26 mouse cellular contexts compared by ENCODE assay signal in genomic region chr9:113421121-113421520, GRCm38 (mm10).
DNase-seq lines count a peak whose midpoint lies in the region; ATAC-seq and TF ChIP-seq lines count a peak whose summit lies in the region.
"Had no signal": no experiment of that assay in that cellular context is flagged by ENCODE, and none has a peak within 500 bp of the region (broad histone marks: within the 10 kb centered on the region; RNA-seq: fewer than 3 reads in every experiment).

No protein-coding gene starts in this region.

- no peak overlapping the region for H3K4me3 ChIP-seq in midbrain, embryonic 11.5 days (ENCODE audit: low read depth, low read length)
- no peak overlapping the region for H3K4me3 ChIP-seq in midbrain, embryonic 16.5 days (ENCODE audit: low read depth, low read length)
- peak overlapping the region; percentile 44; the same call in 1 of the 2 replicates for H3K4me3 ChIP-seq in testis, adult 2 months (ENCODE audit: control insufficient read depth, low read depth, low read length)
- H3K4me3 ChIP-seq: embryonic facial prominence, embryonic 13.5 days; embryonic facial prominence, embryonic 15.5 days; erythroblast, embryonic 14.5 days; forebrain, embryonic 10.5 days; forebrain, embryonic 12.5 days had no signal

- H3K9me3 ChIP-seq in midbrain, embryonic 11.5 days (ENCODE audit: control insufficient read depth, low read length): no peaks in the 10 kb centered on the region
- H3K9me3 ChIP-seq in midbrain, embryonic 16.5 days (replicated peaks; ENCODE audit: control insufficient read depth, low read length, poor library complexity, severe bottlenecking): no peaks in the 10 kb centered on the region
- H3K9me3 ChIP-seq: embryonic facial prominence, embryonic 13.5 days; embryonic facial prominence, embryonic 15.5 days; forebrain, embryonic 10.5 days; forebrain, embryonic 12.5 days had no signal

- TF ChIP-seq POLR2A in testis, adult 2 months (IDR thresholded peaks at IDR 0.05; ENCODE audit: control insufficient read depth, low read depth, low read length): no peak

- H3K27me3 ChIP-seq in midbrain, embryonic 11.5 days (ENCODE audit: control insufficient read depth, insufficient read depth, low read length): no peaks in the 10 kb centered on the region
- no peaks in the 10 kb centered on the region for H3K27me3 ChIP-seq in midbrain, embryonic 16.5 days (ENCODE audit: control insufficient read depth, insufficient read depth, low read depth, low read length)
- H3K27me3 ChIP-seq in testis, adult 2 months (ENCODE audit: control insufficient read depth, insufficient read depth, low read length): no peaks in the 10 kb centered on the region
- H3K27me3 ChIP-seq: embryonic facial prominence, embryonic 13.5 days; embryonic facial prominence, embryonic 15.5 days; forebrain, embryonic 12.5 days; Patski had no signal

- no peak overlapping the region for H3K4me2 ChIP-seq in midbrain, embryonic 11.5 days
- no peak overlapping the region for H3K4me2 ChIP-seq in midbrain, embryonic 16.5 days (ENCODE audit: low read length)
- H3K4me2 ChIP-seq: embryonic facial prominence, embryonic 13.5 days; embryonic facial prominence, embryonic 15.5 days; forebrain, embryonic 12.5 days had no signal

- TF ChIP-seq CTCF in testis, adult 2 months (IDR thresholded peaks at IDR 0.05; ENCODE audit: control insufficient read depth, insufficient read depth, insufficient replicate concordance, low read depth, low read length): no peak

- no peak for DNase-seq in frontal cortex, postnatal 25 days (ENCODE audit: low spot score in 2 of 2)
- DNase-seq in midbrain, embryonic 11.5 days (ENCODE audit: low spot score, missing footprints): peak; percentile 54
- DNase-seq in testis, postnatal 14 days (ENCODE audit: low spot score): no peak
- DNase-seq: adrenal gland, adult 8-10 months; adrenal gland, postnatal 36 days; B cell, adult 2 months; cerebellum, adult 11 months; cerebellum, adult 18-20 months; cerebellum, adult 8-10 months; cerebellum, adult 9-11 months; cerebellum, postnatal 14 days; cerebellum, postnatal 36 days had no signal

- no peak overlapping the region for H3K9ac ChIP-seq in midbrain, embryonic 11.5 days (ENCODE audit: low read length)
- no peak overlapping the region for H3K9ac ChIP-seq in midbrain, embryonic 16.5 days (ENCODE audit: low read depth, low read length)
- H3K9ac ChIP-seq: embryonic facial prominence, embryonic 13.5 days; embryonic facial prominence, embryonic 15.5 days; forebrain, embryonic 12.5 days had no signal

- no peaks in the 10 kb centered on the region for H3K36me3 ChIP-seq in midbrain, embryonic 11.5 days (ENCODE audit: control insufficient read depth, insufficient read depth, low read length)
- H3K36me3 ChIP-seq in midbrain, embryonic 16.5 days (ENCODE audit: control insufficient read depth, insufficient read depth, low read length): no peaks in the 10 kb centered on the region
- no peaks in the 10 kb centered on the region for H3K36me3 ChIP-seq in testis, adult 2 months (ENCODE audit: control insufficient read depth, insufficient read depth, low read length)
- H3K36me3 ChIP-seq: embryonic facial prominence, embryonic 13.5 days; embryonic facial prominence, embryonic 15.5 days; forebrain, embryonic 10.5 days; forebrain, embryonic 12.5 days; G1E had no signal

- ATAC-seq in frontal cortex, adult (ENCODE audit: low TSS enrichment): peak; percentile 44; the same call in 1 of the 2 replicates
- ATAC-seq in midbrain, embryonic 11.5 days (ENCODE audit: low FRiP score): no peak
- no peak for ATAC-seq in midbrain, embryonic 16.5 days
- ATAC-seq: activated CD4-positive, CD25-positive, alpha-beta regulatory T cell, adult 4 months; CD4-positive, CD25-positive, alpha-beta regulatory T cell, adult 4 months; forebrain, embryonic 14.5 days; forebrain, embryonic 16.5 days; Patski had no signal

- H3K27ac ChIP-seq in midbrain, embryonic 11.5 days (ENCODE audit: low read depth, low read length): no peak overlapping the region
- H3K27ac ChIP-seq in midbrain, embryonic 16.5 days (ENCODE audit: low read length): no peak overlapping the region
- H3K27ac ChIP-seq in testis, adult 2 months (ENCODE audit: control insufficient read depth, insufficient read depth, low read depth, low read length): no peak overlapping the region
- H3K27ac ChIP-seq: embryonic facial prominence, embryonic 13.5 days; embryonic facial prominence, embryonic 15.5 days; forebrain, embryonic 10.5 days; forebrain, embryonic 12.5 days had no signal

- 93% methylated on average over 7 of the region's 7 CpGs for WGBS in midbrain, embryonic 11.5 days
- 95% methylated on average over 7 of the region's 7 CpGs for WGBS in midbrain, embryonic 16.5 days

- H3K4me1 ChIP-seq in midbrain, embryonic 11.5 days (ENCODE audit: control insufficient read depth, insufficient read depth, low read length): no peaks in the 10 kb centered on the region; the same call in 1 of the 2 replicates
- H3K4me1 ChIP-seq in midbrain, embryonic 16.5 days (ENCODE audit: control insufficient read depth, insufficient read depth, low read length): no peaks in the 10 kb centered on the region
- peaks cover 6% of the 10 kb centered on the region for H3K4me1 ChIP-seq in testis, adult 2 months (ENCODE audit: control insufficient read depth, insufficient read depth, low read length)
- H3K4me1 ChIP-seq: embryonic facial prominence, embryonic 13.5 days; embryonic facial prominence, embryonic 15.5 days had no signal
